Mouse (Mus musculus) neural tube, embryonic 15.5 days (tissue): Measurements from ENCODE around the gene Gda. TPM values are rescaled to one million over a fixed set of nuclear protein-coding genes. Genes with fewer than 3 reads are reported as not detected.
A peak's percentile ranks its signal among the peaks of the same experiment; 100 is the strongest.

Experiments used
- ATAC-seq: fragments of 200-750 bp; cut with Nextera tagmentation; 2 replicates; pipeline ENCODE4 v1.8.0; 2017; ENCODE audit warnings: mild to moderate bottlenecking, moderate TSS enrichment, moderate library complexity; ENCODE audit not compliant: low FRiP score
- H3K27ac ChIP-seq: fragments of 300-500 bp; sonication (generic); replicated peaks from 2 replicates; pipeline ENCODE4 v1.5.1; 2015; ENCODE audit warnings: mild to moderate bottlenecking, inconsistent platforms
- H3K27me3 ChIP-seq: fragments of 300-500 bp; sonication (generic); replicated peaks from 2 replicates; pipeline ENCODE4 v1.6.1; 2015; ENCODE audit warnings: inconsistent platforms
- H3K36me3 ChIP-seq: fragments of 300-500 bp; sonication (generic); 2 replicates; pipeline ENCODE4 v1.6.1; 2015; ENCODE audit warnings: inconsistent platforms
- H3K4me1 ChIP-seq: fragments of 300-500 bp; sonication (generic); 2 replicates; pipeline ENCODE4 v1.6.1; 2015; ENCODE audit warnings: inconsistent platforms
- H3K4me2 ChIP-seq: fragments of 300-500 bp; sonication (generic); 2 replicates; pipeline ENCODE4 v1.6.1; 2015; ENCODE audit warnings: inconsistent platforms, mild to moderate bottlenecking, moderate library complexity
- H3K4me3 ChIP-seq: fragments of 300-500 bp; sonication (generic); replicated peaks from 2 replicates; pipeline ENCODE4 v1.5.1; 2015; ENCODE audit warnings: mild to moderate bottlenecking, inconsistent platforms
- H3K9ac ChIP-seq: fragments of 300-500 bp; sonication (generic); replicated peaks from 2 replicates; pipeline ENCODE4 v1.6.1; 2015; ENCODE audit warnings: mild to moderate bottlenecking, inconsistent platforms
- H3K9me3 ChIP-seq: fragments of 300-500 bp; sonication (generic); replicated peaks from 2 replicates; pipeline ENCODE4 v1.6.1; 2016; ENCODE audit warnings: inconsistent platforms
- WGBS: fragments of 180-500 bp; shearing (Covaris S2); methylation state at CpG from one replicate; pipeline ENCODE4 v1.1.7; 2015; ENCODE audit warnings: mixed read lengths; 5-methylcytosine and 5-hydroxymethylcytosine counted together
- polyA plus RNA-seq: library from polyadenylated mRNA; unstranded; fragments of >200 nt; fragmentation: Nextera tagmentation; extraction: Ambion mirVana; gene quantifications from 2 replicates; pipeline ENCODE4 v1.2.1, GENCODE M21; 2015

The Gda gene
- polyA plus RNA-seq, 1 experiment from 2014 or later, result 0.51 TPM

- WGBS, result 91% methylated on average over 7 of the region's 7 CpGs
- no peak for ATAC-seq
- no peaks in the 10 kb centered on the region for H3K27me3 ChIP-seq
- no peaks in the 10 kb centered on the region for H3K9me3 ChIP-seq
- no peak overlapping the region for H3K4me2 ChIP-seq
- H3K27ac ChIP-seq, result no peak overlapping the region
- no peak overlapping the region for H3K9ac ChIP-seq
- no peaks in the 10 kb centered on the region for H3K4me1 ChIP-seq
- H3K36me3 ChIP-seq, result no peaks in the 10 kb centered on the region
- no peak overlapping the region for H3K4me3 ChIP-seq
Observed at GRCm38 (mm10) chr19:21390904-21391303, 82.3 kb downstream of the Gda start.

GRCm38 (mm10) chr19:21386842-21387241, 86.4 kb downstream of the Gda start:
- Histone ChIP-seq H3K27me3 (no peaks in the 10 kb centered on the region), H3K4me2 (no peak overlapping the region), H3K27ac (no peak overlapping the region), H3K4me1 (no peaks in the 10 kb centered on the region), H3K9ac (no peak overlapping the region), H3K9me3 (no peaks in the 10 kb centered on the region), H3K4me3 (no peak overlapping the region), H3K36me3 (no peaks in the 10 kb centered on the region)
- ATAC-seq, result no peak
- 87% methylated on average over 2 of the region's 2 CpGs for WGBS

- H3K4me1 ChIP-seq, result no peaks in the 10 kb centered on the region
- no peak overlapping the region for H3K27ac ChIP-seq
- H3K36me3 ChIP-seq, result no peaks in the 10 kb centered on the region
- no peak overlapping the region for H3K9ac ChIP-seq
- H3K4me2 ChIP-seq, result no peak overlapping the region
- no peak overlapping the region for H3K4me3 ChIP-seq
- H3K9me3 ChIP-seq, result no peaks in the 10 kb centered on the region
- ATAC-seq, result no peak
- WGBS, result 81% methylated on average over 3 of the region's 3 CpGs
- no peaks in the 10 kb centered on the region for H3K27me3 ChIP-seq
Observed at GRCm38 (mm10) chr19:21384231-21384630, 89.0 kb downstream of the Gda start.

GRCm38 (mm10) chr19:21383491-21384226, 89.6 kb downstream of the Gda start:
- Histone ChIP-seq H3K27me3 (no peaks in the 10 kb centered on the region), H3K27ac (no peak overlapping the region), H3K9me3 (no peaks in the 10 kb centered on the region), H3K4me2 (no peak overlapping the region), H3K9ac (no peak overlapping the region), H3K36me3 (no peaks in the 10 kb centered on the region), H3K4me1 (no peaks in the 10 kb centered on the region), H3K4me3 (no peak overlapping the region)
- 88% methylated on average over 6 of the region's 6 CpGs for WGBS
- ATAC-seq, result no peak

- 69% methylated on average over 2 of the region's 2 CpGs for WGBS
Observed at GRCm38 (mm10) chr19:21381696-21382095, 91.5 kb downstream of the Gda start.

GRCm38 (mm10) chr19:21379195-21379594, 94.0 kb downstream of the Gda start:
- H3K36me3 ChIP-seq, result no peaks in the 10 kb centered on the region
- WGBS, result 94% methylated on average over 5 of the region's 5 CpGs
- H3K27me3 ChIP-seq, result no peaks in the 10 kb centered on the region
- no peaks in the 10 kb centered on the region for H3K9me3 ChIP-seq
- H3K27ac ChIP-seq, result no peak overlapping the region
- no peaks in the 10 kb centered on the region for H3K4me1 ChIP-seq
- H3K4me3 ChIP-seq, result no peak overlapping the region
- H3K4me2 ChIP-seq, result no peak overlapping the region
- no peak for ATAC-seq
- H3K9ac ChIP-seq, result no peak overlapping the region

More at GRCm38 (mm10) chr19:21381696-21382095, 91.5 kb downstream of the Gda start:
- H3K4me1 ChIP-seq, result no peaks in the 10 kb centered on the region
- no peaks in the 10 kb centered on the region for H3K9me3 ChIP-seq
- no peaks in the 10 kb centered on the region for H3K36me3 ChIP-seq
- H3K9ac ChIP-seq, result no peak overlapping the region
- H3K4me3 ChIP-seq, result no peak overlapping the region
- H3K27me3 ChIP-seq, result no peaks in the 10 kb centered on the region
- no peak for ATAC-seq
- no peak overlapping the region for H3K4me2 ChIP-seq
- no peak overlapping the region for H3K27ac ChIP-seq

GRCm38 (mm10) chr19:21376445-21377218, 96.6 kb downstream of the Gda start:
- WGBS, result 91% methylated on average over 4 of the region's 4 CpGs
- no peak overlapping the region for H3K4me3 ChIP-seq
- no peaks in the 10 kb centered on the region for H3K36me3 ChIP-seq
- H3K27ac ChIP-seq, result no peak overlapping the region
- no peaks in the 10 kb centered on the region for H3K9me3 ChIP-seq
- ATAC-seq, result no peak
- no peaks in the 10 kb centered on the region for H3K4me1 ChIP-seq
- no peak overlapping the region for H3K9ac ChIP-seq
- no peak overlapping the region for H3K4me2 ChIP-seq
- H3K27me3 ChIP-seq, result no peaks in the 10 kb centered on the region

GRCm38 (mm10) chr19:21373073-21373755, 100.0 kb downstream of the Gda start:
- H3K27ac ChIP-seq, result no peak overlapping the region
- no peaks in the 10 kb centered on the region for H3K4me1 ChIP-seq
- no peaks in the 10 kb centered on the region for H3K9me3 ChIP-seq
- no peak overlapping the region for H3K4me3 ChIP-seq
- no peaks in the 10 kb centered on the region for H3K36me3 ChIP-seq
- H3K27me3 ChIP-seq, result no peaks in the 10 kb centered on the region
- H3K4me2 ChIP-seq, result peak overlapping the region; percentile 26; the same call in 1 of the 2 replicates
- ATAC-seq, result peak; percentile 71; the same call in 1 of the 2 replicates
- H3K9ac ChIP-seq, result no peak overlapping the region; the same call in 1 of the 2 replicates
- WGBS, result 48% methylated on average over 11 of the region's 11 CpGs

- Histone ChIP-seq H3K4me3 (no peak overlapping the region), H3K4me2 (no peak overlapping the region), H3K27ac (no peak overlapping the region), H3K9ac (no peak overlapping the region), H3K9me3 (no peaks in the 10 kb centered on the region), H3K4me1 (no peaks in the 10 kb centered on the region), H3K36me3 (no peaks in the 10 kb centered on the region), H3K27me3 (no peaks in the 10 kb centered on the region)
- 84% methylated on average over 12 of the region's 12 CpGs for WGBS
- peak; percentile 53; the same call in 1 of the 2 replicates for ATAC-seq
Observed at GRCm38 (mm10) chr19:21372395-21373072, 100.7 kb downstream of the Gda start.

GRCm38 (mm10) chr19:21371337-21371736, 101.9 kb downstream of the Gda start:
- Histone ChIP-seq H3K27ac (no peak overlapping the region), H3K27me3 (no peaks in the 10 kb centered on the region), H3K9me3 (no peaks in the 10 kb centered on the region), H3K9ac (no peak overlapping the region), H3K4me2 (no peak overlapping the region), H3K4me1 (no peaks in the 10 kb centered on the region), H3K36me3 (no peaks in the 10 kb centered on the region), H3K4me3 (no peak overlapping the region)
- WGBS, result 47% methylated on average over 2 of the region's 2 CpGs
- ATAC-seq, result no peak

- H3K27me3 ChIP-seq, result no peaks in the 10 kb centered on the region
- no peaks in the 10 kb centered on the region for H3K4me1 ChIP-seq
- H3K9ac ChIP-seq, result no peak overlapping the region
- H3K36me3 ChIP-seq, result no peaks in the 10 kb centered on the region
- H3K4me2 ChIP-seq, result no peak overlapping the region
- 45% methylated on average over 8 of the region's 8 CpGs for WGBS
- H3K9me3 ChIP-seq, result no peaks in the 10 kb centered on the region
- no peak for ATAC-seq
- no peak overlapping the region for H3K4me3 ChIP-seq
- no peak overlapping the region for H3K27ac ChIP-seq
Observed at GRCm38 (mm10) chr19:21370782-21371181, 102.5 kb downstream of the Gda start.
